Mouse (Mus musculus): ENCODE results near the gene Cd4.

GRCm38 (mm10) chr6:124817971-124818370 is 70.0 kb downstream of the Cd4 start:
- no peak for TF ChIP-seq POLR2A (IDR thresholded peaks at IDR 0.05; ENCODE audit: borderline replicate concordance, extremely low read depth, insufficient read depth, insufficient read length, poor library complexity, severe bottlenecking)
- TF ChIP-seq CTCF (IDR thresholded peaks at IDR 0.05; ENCODE audit: borderline replicate concordance, extremely low read depth, insufficient read depth, insufficient read length), result no peak

Measured in brain, embryonic 14.5 days (tissue).